Mouse (Mus musculus) intestine, embryonic 16.5 days (tissue): ENCODE data around the gene Slc4a2. TPM values are rescaled to one million over a fixed set of nuclear protein-coding genes. Genes with fewer than 3 reads are reported as not detected.

Experiments used
- ATAC-seq: fragments of 200-750 bp; cut with Nextera tagmentation; 2 replicates; pipeline ENCODE4 v1.8.0; 2017; ENCODE audit warnings: moderate TSS enrichment, moderate library complexity
- H3K27ac ChIP-seq: fragments of 300-500 bp; sonication (generic); 2 replicates; pipeline ENCODE4 v1.5.1; 2014; ENCODE audit warnings: mild to moderate bottlenecking, low read length
- H3K27me3 ChIP-seq: fragments of 300-500 bp; sonication (generic); replicated peaks from 2 replicates; pipeline ENCODE4 v1.6.1; 2014; ENCODE audit warnings: low read length, control low read depth, mixed read lengths; ENCODE audit not compliant: control insufficient read depth, insufficient read depth
- H3K36me3 ChIP-seq: fragments of 300-500 bp; sonication (generic); 2 replicates; pipeline ENCODE4 v1.6.1; 2014; ENCODE audit warnings: low read length, control low read depth; ENCODE audit not compliant: control insufficient read depth, insufficient read depth
- H3K4me1 ChIP-seq: fragments of 300-500 bp; sonication (generic); 2 replicates; pipeline ENCODE4 v1.6.1; 2014; ENCODE audit warnings: low read length, control low read depth, mixed read lengths; ENCODE audit not compliant: control insufficient read depth, insufficient read depth
- H3K4me2 ChIP-seq: fragments of 300-500 bp; sonication (generic); 2 replicates; pipeline ENCODE4 v1.6.1; 2014; ENCODE audit warnings: low read depth, low read length, control low read depth
- H3K4me3 ChIP-seq: fragments of 300-500 bp; sonication (generic); 2 replicates; pipeline ENCODE4 v1.5.1; 2014; ENCODE audit warnings: mild to moderate bottlenecking, low read length
- H3K9ac ChIP-seq: fragments of 300-500 bp; sonication (generic); 2 replicates; pipeline ENCODE4 v1.6.1; 2014; ENCODE audit warnings: low read depth, low read length
- H3K9me3 ChIP-seq: fragments of 300-500 bp; sonication (generic); 2 replicates; pipeline ENCODE4 v1.6.1; 2016; ENCODE audit warnings: low read length, control low read depth; ENCODE audit not compliant: control insufficient read depth
- WGBS: fragments of 180-500 bp; shearing (Covaris S2); extraction: QIAGEN DNeasy Blood & Tissue Kit; methylation state at CpG from one replicate; pipeline ENCODE4 v1.1.7; 2014; 5-methylcytosine and 5-hydroxymethylcytosine counted together
- polyA plus RNA-seq: library from polyadenylated mRNA; unstranded; fragments of >200 nt; fragmentation: Nextera tagmentation; extraction: Ambion mirVana; gene quantifications from 2 replicates; pipeline ENCODE4 v1.2.1, GENCODE M21; 2015

The Slc4a2 gene
- polyA plus RNA-seq, 1 experiment from 2014 or later, result 52.7 TPM

DNA sequence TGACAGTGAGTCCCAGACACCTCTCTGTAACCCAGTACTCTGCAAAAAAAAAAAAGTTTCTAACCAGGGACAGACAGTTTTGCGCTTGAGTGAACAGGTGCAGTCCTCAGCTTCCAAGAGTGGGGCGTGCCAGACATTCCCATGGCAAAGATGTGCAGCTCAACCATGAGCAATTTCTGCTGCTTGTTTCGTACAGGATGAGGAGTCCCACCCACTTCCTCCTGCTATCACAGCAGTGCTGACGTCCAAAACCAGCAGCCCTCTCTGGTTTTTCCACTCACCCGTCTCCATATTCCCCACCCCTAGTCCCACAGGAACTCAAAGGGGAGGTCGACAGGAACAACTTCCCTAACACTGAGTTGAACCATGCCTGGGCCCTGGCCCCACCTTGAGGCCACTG, 39.2 kb upstream of the Slc4a2 start:
- Histone ChIP-seq H3K9me3 (no peaks in the 10 kb centered on the region), H3K27me3 (peaks cover 7% of the 10 kb centered on the region; the same call in 1 of the 2 replicates), H3K36me3 (no peaks in the 10 kb centered on the region), H3K4me1 (peaks cover 39% of the 10 kb centered on the region), H3K4me2 (no peak overlapping the region), H3K27ac (peak overlapping the region; percentile 28; the same call in 1 of the 2 replicates), H3K4me3 (no peak overlapping the region), H3K9ac (no peak overlapping the region)
- no peak for ATAC-seq
- WGBS, result 54% methylated on average over 6 of the region's 6 CpGs

DNA sequence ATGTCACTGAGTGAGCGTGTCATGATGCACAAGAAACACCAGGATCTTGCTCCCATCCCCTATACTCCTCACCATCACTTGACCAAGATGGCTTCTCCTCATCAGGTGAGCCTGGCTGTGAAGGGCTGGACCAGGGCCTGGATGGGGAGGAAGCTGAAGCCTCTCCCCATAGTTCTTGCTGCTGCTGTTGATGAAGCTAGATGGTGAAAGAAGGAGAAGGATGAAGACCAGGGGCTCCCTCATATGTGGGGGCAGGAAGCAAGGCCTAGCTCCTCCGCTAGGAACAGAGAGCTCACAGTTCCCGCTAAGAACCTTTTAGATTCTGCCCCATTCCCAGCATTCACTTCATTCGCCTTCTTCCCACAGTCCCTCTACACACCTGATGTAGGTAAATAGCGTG, 38.3 kb upstream of the Slc4a2 start:
- Histone ChIP-seq H3K4me1 (peaks cover 42% of the 10 kb centered on the region), H3K4me3 (no peak overlapping the region), H3K27me3 (peaks cover 7% of the 10 kb centered on the region; the same call in 1 of the 2 replicates), H3K9me3 (no peaks in the 10 kb centered on the region), H3K36me3 (no peaks in the 10 kb centered on the region), H3K27ac (no peak overlapping the region), H3K4me2 (no peak overlapping the region), H3K9ac (no peak overlapping the region)
- ATAC-seq, result no peak
- 83% methylated on average over 5 of the region's 5 CpGs for WGBS

DNA sequence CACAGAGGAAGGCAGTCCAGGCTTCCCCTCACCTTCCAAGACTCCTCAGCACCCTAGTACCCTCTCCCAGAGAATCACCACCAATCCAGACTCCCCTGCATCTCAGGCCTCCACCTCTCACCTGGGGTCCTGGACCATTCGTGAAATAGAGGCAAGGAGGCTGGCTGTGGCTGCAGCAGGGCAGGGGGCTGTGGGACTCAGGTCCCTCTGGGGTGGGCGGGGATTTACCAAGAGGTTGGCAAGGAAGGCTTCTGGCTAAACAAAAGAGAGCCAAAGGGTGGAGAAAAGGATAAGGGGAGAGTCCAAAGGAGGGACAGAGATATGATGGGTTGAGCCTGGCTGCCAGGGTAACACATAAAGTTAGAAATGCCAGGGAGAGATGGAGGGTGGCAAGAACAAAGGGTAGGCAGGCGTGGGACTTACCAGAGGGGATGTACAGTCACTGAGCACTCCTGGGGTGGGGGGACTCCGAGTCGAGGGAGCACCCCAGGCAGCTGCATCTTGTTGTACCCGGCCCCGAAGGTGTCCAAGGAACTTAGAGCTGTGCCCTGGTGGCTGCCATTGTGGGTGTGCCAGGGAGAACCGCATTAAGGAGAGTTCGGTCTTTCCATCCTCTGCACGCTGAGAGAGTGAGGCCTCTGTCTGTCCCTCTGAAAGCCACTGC, 37.6 kb upstream of the Slc4a2 start:
- Histone ChIP-seq H3K9ac (no peak overlapping the region), H3K27ac (no peak overlapping the region), H3K36me3 (no peaks in the 10 kb centered on the region), H3K27me3 (peaks cover 7% of the 10 kb centered on the region; the same call in 1 of the 2 replicates), H3K4me1 (peaks cover 42% of the 10 kb centered on the region), H3K4me2 (no peak overlapping the region), H3K9me3 (no peaks in the 10 kb centered on the region), H3K4me3 (no peak overlapping the region)
- WGBS, result 93% methylated on average over 10 of the region's 10 CpGs
- ATAC-seq, result no peak

DNA sequence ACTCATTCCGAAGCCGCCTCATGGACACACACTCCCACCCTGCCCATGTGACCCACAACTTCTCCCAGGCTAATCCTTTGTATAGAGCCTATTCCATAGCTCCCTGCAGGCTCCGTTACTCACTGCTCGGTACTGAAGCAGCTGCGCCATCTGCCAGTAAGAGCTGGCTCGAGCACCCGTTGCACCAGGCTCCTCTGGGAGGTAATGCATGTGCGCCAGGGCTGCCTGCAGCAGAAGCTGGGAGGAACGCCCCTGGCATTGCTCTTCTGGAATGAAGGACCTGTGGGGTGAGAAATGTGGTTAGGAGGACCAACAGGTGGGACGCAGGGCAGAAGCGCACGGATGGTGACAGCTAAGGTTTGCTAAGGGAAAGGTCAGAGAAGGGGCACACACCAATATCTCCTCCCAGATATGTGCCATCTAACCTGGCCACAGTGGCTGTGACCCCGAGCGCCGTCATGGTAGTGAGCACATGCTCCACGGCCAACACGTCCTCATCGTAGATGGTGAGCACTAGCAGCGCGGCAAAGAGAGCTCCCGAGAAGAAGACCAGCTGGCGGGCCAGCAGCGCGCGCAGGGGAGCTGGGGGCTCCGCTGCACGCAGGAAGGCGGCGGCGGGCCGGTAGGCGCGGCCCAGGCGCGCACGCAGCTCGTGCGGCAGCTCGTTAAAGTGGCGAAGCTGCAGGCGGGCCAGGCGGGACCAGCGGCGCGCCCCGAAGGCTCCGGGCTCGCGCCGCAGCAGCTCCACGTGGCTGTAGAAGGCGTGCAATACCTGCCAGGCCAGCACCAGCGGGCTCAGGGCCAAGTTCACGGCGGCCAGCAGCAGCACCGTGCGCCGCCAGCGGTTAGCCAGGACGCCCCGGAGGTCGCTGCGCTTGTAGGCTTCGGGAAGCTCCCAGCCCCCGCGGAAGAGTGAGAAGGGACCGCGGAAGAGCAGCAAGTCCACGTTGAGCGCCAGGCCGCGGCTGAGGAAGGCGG, 36.1 kb upstream of the Slc4a2 start:
- H3K36me3 ChIP-seq, result no peaks in the 10 kb centered on the region
- H3K9me3 ChIP-seq, result no peaks in the 10 kb centered on the region
- peak overlapping the region; percentile 55 for H3K4me3 ChIP-seq
- H3K27ac ChIP-seq, result peak overlapping the region; percentile 57
- ATAC-seq, result peak; percentile 49
- peaks cover 7% of the 10 kb centered on the region; the same call in 1 of the 2 replicates for H3K27me3 ChIP-seq
- H3K4me2 ChIP-seq, result peak overlapping the region; percentile 95
- H3K4me1 ChIP-seq, result peaks cover 47% of the 10 kb centered on the region
- peak overlapping the region; percentile 79 for H3K9ac ChIP-seq
- under 1% methylated on average over 72 of the region's 73 CpGs for WGBS

DNA sequence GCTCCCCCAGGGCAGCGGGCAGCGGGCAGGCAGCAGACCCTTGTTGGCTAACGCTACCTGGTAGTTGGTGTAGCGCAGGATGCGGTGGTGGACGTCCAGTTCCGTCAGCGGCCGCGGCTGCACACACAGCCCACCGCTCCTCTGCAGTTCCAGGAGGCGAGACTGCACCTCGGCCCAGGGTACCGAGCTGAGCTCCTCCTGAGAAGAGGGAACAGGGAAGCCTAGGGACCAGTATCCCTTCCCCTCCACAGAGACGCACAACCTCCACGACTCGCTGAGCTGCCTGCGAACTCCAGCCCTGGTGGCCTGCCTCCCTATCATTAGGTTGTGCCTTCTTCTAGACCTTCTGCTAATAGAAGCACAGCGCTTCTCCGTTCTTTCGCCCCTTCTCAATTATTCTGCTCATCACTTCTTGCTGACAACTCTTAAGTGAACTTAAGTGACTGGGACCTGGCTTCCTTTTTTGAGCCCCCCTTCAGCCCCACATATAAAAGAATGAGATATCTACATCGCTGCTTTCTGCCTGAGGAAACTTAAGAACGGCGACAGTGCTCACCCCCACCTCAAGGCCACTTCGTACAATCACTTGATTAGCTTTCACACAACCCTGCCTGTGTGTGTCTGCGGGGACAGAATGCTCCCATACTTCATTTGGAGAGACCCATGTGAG, 35.3 kb upstream of the Slc4a2 start:
- Histone ChIP-seq H3K27me3 (peaks cover 7% of the 10 kb centered on the region; the same call in 1 of the 2 replicates), H3K36me3 (no peaks in the 10 kb centered on the region), H3K9me3 (no peaks in the 10 kb centered on the region), H3K4me3 (peak overlapping the region; percentile 55), H3K4me1 (peaks cover 46% of the 10 kb centered on the region), H3K27ac (peak overlapping the region; percentile 41), H3K4me2 (peak overlapping the region; percentile 95), H3K9ac (peak overlapping the region; percentile 79)
- peak; percentile 3; the same call in 1 of the 2 replicates for ATAC-seq
- WGBS, result 30% methylated on average over 26 of the region's 26 CpGs

DNA sequence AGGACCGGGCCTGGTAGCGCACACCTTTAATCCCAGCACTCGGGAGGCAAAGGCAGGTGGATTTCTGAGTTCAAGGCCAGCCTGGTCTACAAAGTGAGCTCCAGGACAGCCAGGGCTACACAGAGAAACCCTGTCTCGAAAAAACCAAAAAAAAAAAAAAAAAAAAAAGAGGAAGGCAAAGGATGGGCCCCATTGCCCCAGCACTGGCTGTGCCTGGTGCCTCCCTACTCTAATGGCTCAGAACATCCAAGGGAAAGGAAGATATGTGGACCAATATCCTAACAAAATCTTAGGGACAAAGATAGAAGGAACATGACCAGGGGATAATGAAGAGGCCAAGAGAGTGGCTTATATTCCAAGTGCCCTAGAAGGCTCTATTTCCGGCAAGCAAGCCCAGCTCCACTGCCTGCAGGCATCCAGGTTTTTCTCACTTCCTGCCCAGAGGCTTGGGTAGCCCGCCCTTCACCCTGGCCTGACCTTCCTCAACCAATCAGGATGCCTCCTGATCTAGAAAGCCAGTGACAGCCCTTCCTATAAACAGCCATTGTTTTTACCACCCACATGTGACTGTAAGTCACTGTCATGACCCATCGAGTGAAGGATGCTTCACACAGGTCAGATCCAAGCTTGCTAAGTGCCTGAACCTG, 34.5 kb upstream of the Slc4a2 start:
- ATAC-seq, result no peak
- Histone ChIP-seq H3K27ac (no peak overlapping the region), H3K27me3 (peaks cover 7% of the 10 kb centered on the region; the same call in 1 of the 2 replicates), H3K4me1 (peaks cover 42% of the 10 kb centered on the region), H3K4me2 (no peak overlapping the region), H3K9ac (no peak overlapping the region), H3K36me3 (no peaks in the 10 kb centered on the region), H3K4me3 (no peak overlapping the region), H3K9me3 (no peaks in the 10 kb centered on the region)
- 61% methylated on average over 6 of the region's 7 CpGs for WGBS

DNA sequence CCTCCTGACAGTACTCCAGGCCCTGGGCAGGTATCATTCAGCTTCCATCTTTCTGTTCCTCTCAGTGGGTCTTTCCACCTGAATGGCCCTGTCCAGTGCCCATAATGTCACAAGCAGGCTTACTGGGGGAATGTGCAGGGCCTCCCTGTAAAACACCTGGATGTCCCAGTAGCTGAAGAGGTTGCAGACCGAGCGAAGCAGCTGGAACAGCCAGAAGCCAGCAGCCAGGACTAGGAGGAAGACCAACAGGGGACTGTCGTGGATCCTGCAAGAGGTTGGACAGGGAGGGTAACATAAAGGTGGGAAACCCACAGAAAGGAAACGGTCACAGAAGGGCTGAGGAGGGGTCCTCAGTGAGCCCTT, 34.0 kb upstream of the Slc4a2 start:
- Histone ChIP-seq H3K4me1 (peaks cover 37% of the 10 kb centered on the region), H3K4me3 (no peak overlapping the region), H3K9ac (no peak overlapping the region), H3K27ac (no peak overlapping the region), H3K36me3 (no peaks in the 10 kb centered on the region), H3K27me3 (peaks cover 7% of the 10 kb centered on the region; the same call in 1 of the 2 replicates), H3K9me3 (no peaks in the 10 kb centered on the region), H3K4me2 (no peak overlapping the region)
- ATAC-seq, result no peak
- WGBS, result 86% methylated on average over 4 of the region's 4 CpGs

DNA sequence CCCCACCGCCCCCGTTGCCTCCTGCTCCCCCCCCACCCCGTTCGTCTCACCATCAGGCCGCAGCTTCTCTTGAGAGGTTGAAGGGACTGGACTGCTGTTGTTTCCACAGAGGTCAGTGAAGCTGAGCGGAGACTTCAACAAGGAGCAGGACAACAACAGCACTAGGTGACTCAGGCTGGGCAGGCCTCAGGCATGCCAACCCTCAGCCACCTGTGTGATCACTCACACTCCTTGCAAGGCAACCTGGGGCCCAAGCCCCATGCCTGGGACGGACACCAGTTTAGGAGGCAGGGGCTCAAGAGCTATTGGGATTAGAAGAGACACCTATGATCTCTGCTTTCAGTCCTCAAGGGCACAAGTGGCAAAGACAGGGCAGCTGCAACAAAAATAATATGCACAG, 31.8 kb upstream of the Slc4a2 start, which contains the start of gene Atg9b:
Gene Atg9b (minus strand): TSS at position 280 of the 400 bp plus-strand sequence.
- H3K36me3 ChIP-seq, result no peaks in the 10 kb centered on the region
- H3K27me3 ChIP-seq, result 0 out of 2 replicates have a peak, but pooled peaks cover 7% of the 10 kb centered on the region
- H3K9me3 ChIP-seq, result no peaks in the 10 kb centered on the region
- H3K4me2 ChIP-seq, result no peak within 1 kb of the TSS
- 80% methylated on average over 7 of the region's 7 CpGs for WGBS
- peak within 1 kb of the TSS; percentile 75 for H3K27ac ChIP-seq
- no peak within 1 kb of the TSS for H3K4me3 ChIP-seq
- no peak within 1 kb of the TSS; the same call in 1 of the 2 replicates for H3K9ac ChIP-seq
- no peak for ATAC-seq
- H3K4me1 ChIP-seq, result peaks cover 34% of the 10 kb centered on the region
